Mouse (Mus musculus) layer of hippocampus, postnatal 36 days (tissue): ENCODE results near the gene Hist2h3c1. TPM values are rescaled to one million over a fixed set of nuclear protein-coding genes. Genes with fewer than 3 reads are reported as not detected.
"Not testable (repeated sequence)": the region's sequence is repeated elsewhere in the genome, so short reads cannot be mapped to it uniquely, and the experiment has no call there.

Source experiments
- DNase-seq, 2 experiments: peaks; one replicate each; pipeline ENCODE4 v3.0.0; 2022
- total RNA-seq, 2 experiments: library from RNA; stranded (reverse); gene quantifications; 2 replicates each; pipeline ENCODE4 v1.2.3; 2021

Hist2h3c1 gene
- total RNA-seq, 2 experiments from 2014 or later = not detected

DNA sequence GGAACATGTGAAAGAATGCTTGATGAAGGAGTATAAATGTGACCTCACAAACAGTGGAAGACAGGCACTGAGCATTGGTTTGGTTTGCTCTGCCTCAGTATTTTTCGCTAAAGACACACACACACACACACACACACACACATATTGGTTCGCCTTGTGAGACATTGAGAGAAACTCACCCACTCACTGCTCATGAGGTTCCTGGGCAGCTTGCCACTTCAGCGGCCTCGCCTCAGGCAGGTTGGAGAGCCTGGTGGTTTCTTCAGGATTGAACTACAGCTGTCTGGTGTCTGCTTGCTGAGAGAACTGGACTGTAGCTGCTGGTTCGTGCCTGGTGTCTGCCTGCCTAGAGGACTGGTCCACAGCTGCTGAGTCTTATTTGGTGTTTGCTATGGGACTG is 13.7 kb downstream of the Hist2h3c1 start:
- no peak for DNase-seq

DNA sequence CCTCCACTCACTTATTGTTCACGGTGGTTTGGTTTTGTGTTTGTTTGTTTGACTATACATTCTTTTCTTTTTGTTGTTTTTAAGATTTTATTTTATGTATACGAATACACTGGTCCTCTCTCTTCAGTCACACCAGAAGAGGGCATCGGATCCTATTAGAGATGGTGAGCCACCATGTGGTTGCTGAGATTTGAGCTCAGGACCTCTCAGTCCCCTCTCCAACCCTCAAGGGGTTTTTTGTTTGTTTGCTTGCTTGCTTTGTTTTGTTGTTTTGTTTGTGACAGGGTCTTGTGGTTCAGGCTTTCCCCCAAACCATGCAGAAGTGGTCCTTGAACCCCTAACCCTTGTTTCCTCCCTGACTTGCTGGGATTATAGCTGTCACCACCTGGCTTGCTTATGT is 15.1 kb downstream of the Hist2h3c1 start:
- no peak for DNase-seq

DNA sequence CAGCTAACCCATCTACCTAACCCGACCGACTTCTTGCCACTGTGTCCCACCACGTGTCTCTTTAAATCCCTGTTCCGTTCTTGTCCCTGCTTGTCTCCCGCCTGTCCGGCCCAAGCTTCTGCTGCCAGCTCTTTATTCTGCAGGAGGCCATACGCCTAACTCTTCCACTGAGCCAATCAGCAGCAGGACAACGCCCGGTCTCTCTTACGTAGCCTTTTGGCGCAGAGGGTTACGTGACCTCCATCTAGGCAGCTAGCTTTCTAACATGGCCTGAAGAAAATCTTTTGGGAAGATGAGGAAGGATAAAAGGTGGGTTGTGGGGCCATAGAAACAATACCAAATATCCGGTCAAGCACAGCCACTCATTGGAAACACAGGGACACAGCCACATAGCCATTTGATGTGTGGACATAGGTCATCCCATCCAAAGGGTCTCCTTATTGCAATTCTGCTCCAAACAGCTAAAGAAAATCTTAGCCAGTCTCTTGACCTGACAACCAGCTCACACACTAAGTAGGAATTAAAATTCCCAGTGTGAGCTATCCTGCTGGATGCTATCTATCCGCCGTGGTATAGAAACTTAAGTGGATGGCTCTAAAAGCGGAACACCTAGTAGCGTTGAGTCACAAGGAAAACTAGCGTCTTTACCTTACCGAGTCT is 15.9 kb downstream of the Hist2h3c1 start:
- DNase-seq = peak; percentile 72 to 76

DNA sequence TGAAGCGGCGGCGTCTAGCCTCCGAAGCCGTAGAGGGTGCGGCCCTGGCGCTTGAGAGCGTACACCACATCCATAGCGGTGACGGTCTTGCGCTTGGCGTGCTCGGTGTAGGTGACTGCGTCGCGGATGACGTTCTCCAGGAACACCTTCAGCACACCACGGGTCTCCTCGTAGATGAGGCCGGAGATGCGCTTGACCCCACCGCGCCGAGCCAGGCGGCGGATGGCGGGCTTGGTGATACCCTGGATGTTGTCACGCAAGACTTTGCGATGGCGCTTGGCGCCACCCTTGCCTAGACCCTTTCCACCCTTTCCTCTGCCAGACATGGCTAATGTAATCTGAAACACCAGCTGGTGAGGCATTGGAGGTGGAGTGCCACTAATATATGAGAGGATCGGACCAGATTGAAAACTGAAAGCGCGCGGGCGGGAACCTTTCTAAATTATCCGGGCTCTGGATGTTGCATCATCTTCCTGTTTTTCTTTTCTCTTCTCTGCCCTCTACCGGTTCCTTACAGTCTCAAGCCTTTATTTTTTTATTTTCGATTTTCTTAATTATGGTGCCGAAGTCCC is 16.6 kb downstream of the Hist2h3c1 start, which contains the start of gene Hist2h4:
Gene Hist2h4 (minus strand): TSS at position 333 of the 572 bp plus-strand sequence.
- DNase-seq = peak; percentile 95 to 96

DNA sequence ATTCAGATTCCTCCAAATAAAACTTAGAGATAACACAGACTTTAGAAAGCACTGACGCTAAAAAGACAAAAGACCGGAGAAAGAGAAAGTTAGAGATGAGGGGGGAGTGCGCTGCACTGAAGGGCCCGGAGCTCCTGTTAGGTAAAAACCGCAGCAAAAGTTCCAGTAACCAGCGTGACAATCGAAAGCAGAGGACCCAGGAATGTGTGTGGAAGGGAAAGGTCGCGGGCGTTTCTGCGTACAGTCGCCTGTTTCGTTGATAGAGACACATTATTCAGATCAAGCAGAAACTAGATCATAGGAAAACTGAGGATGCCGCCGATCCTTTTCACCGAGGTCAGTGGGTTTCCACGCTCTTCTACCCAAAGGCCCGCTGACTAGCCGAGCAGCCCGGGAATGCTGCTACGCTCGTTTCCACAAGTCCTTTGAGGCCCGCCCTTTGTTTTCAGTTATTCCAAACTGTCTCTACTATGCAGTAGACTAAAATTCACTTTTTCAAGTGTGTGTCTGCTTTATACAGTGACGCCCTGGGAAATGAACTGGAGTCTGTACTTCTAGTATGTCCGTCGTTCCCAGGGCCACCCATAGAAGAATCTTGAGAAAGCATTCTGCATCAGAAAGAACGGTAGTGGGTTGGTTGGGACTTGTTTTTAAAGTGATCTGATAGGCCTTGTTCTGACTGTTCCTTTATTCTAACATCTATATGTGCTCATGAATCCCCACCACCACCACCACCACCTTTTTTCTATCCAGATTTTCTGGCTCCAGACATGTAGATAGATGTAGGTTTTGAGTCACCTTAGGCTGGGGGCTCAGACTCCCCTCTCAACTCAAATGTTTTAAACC is 17.3 kb downstream of the Hist2h3c1 start:
- DNase-seq = peak; percentile 33 to 46

DNA sequence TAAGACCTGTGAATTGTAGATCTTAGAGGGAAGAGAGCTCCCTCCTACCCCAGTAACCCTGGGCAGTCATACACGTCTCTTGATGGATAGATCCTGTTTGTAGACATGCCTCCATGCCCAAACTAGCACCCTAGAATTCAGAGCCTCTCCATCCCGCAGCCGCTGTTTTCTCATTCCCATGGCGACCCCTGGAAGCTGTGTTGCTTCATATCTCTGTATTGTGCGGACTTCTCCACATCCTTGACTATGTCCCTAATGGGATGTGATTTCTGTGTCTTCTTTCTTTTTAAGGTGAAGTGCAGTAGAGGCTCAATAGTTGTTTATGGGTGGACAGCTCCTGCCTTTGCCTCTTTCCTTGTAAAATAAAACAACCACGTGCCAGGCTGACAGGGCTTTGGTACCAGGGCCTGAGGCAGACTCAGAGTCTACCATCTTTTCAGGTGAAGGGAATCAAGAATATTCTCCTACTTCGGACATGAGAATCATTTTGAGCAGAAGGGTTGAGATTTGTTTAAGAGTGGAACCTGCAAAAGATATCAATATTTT is 18.0 kb downstream of the Hist2h3c1 start:
- no peak for DNase-seq

DNA sequence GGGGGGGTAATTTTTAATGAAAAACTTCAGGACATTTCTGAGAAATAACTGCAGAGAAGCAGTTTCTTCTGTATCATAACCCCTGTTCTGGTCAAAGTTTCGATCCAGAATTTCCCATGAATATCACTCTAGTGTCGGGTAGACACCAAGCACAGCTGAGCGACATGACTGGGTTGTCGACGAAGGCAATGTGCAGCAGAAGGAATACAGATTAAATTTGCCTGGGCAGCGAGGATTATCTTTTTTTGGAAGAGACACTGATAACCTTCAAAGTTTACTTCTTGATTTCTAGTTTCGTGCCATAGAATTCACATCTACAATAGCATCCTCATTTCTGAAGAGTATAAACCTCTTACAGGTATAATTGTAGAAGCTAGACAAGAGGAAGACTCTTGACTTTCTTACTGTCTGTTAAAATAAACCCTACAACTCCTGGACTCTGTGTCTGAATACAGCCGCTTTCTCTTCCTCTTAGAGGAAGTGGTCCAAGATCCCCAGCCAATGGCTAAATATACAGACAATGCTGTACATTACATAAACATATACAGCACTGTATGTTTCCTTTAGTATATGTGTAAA is 19.7 kb downstream of the Hist2h3c1 start:
- no peak for DNase-seq

DNA sequence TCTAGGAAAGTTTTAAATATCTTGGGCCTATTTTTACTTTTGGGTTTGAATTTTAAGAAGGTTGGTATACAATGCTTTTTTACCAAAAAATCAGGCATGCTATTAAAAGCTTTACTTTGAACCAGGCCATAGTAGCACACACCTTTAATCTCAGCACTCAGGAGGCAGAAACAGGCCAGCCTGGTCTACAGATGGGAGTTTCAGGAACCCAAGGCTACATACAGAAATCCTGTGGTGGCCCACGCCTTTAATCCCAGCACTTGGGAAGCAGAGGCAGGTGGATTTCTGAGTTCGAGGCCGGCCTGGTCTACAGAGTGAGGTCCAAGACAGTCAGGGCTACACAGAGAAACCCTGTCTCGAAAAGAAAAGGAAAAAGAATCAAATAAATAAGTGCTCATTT is 21.1 kb downstream of the Hist2h3c1 start:
- no peak for DNase-seq

DNA sequence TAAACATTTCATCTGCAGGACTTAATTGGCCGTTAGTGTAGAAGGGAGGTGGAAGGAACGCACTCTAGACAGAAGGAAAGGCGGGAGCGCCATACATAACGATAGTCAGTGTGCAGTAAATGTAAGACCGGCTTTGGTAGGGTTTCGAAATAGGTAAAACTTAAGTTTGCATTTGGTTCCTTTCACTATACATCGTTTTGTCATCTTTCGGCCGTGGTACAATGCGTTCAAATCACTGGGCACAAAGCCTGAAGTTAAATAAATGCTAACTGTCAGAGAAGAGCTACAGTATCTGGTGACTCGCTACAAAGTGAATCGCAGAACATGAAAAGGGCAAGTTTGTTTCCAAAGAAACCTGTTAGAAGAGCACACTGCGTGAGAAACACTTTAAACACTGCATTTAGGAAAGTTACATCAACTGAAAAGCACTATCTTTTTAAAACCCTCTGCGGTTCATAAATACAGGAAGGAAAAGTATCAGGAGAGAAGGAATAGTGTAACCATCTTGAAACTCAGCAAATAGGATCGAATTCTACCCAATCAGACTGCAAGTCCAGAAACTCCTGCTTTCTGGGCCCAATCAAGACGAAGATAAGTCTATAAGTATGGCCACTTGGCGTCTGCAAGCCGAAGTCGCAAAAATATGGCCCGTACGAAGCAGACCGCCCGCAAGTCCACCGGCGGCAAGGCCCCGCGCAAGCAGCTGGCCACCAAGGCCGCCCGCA is 21.7 kb downstream of the Hist2h3c1 start, which contains the start of gene Hist2h3b:
Gene Hist2h3b (plus strand): TSS at position 604 of the 725 bp plus-strand sequence.
- DNase-seq = peak; percentile 77 to 80

DNA sequence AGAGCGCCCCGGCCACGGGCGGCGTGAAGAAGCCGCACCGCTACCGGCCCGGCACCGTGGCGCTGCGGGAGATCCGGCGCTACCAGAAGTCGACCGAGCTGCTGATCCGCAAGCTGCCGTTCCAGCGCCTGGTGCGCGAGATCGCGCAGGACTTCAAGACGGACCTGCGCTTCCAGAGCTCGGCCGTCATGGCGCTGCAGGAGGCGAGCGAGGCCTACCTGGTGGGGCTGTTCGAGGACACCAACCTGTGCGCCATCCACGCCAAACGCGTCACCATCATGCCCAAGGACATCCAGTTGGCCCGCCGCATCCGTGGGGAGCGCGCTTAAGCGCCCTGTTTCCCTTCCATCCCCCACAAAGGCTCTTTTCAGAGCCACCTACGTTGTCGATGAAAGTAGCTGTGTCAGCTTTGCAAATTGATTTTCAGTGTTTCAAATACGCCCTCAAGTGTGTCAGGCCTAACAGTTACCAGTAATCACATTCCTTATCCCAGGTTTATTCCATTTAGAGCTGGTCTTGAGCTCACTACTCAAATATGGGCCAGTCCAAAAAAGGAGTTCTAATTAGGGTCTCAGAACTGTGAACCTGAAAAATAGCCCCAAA is 22.4 kb downstream of the Hist2h3c1 start:
- not testable (repeated sequence) for DNase-seq

DNA sequence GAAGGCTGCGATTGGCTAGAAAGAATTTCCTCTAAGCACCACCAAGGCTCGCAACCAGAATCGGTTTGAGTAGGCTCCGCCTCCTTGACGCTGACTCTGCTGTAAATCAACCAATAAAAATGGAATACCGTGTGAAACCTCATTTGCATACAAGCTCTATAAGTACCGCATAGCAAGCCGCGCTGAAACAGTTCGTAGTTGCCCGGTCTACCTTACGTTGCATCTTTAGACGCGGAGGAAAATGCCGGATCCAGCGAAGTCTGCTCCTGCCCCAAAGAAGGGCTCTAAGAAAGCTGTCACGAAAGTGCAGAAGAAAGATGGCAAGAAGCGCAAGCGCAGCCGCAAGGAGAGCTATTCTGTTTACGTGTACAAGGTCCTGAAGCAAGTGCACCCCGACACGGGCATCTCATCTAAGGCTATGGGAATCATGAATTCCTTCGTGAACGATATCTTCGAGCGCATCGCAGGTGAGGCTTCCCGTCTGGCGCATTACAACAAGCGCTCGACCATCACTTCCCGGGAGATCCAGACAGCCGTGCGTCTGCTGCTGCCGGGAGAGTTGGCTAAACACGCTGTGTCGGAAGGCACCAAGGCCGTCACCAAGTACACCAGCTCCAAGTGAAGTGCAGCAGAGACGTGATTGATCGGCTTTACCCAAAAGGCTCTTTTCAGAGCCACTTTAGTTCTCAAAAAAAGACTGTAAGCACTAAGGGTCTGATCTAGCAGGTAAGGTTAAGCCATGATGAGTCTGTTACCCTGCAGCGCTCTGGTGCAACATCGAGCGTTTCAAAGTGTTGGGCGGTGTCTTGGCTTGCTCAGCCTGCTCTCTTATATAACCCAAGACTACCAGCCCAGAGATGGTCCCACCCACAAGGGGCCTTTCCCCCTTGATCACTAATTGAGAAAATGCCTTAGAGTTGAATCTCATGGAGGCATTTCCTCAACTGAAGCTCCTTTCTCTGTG is 23.3 kb downstream of the Hist2h3c1 start, which contains the start of gene Hist2h2bb:
Gene Hist2h2bb (plus strand): TSS at position 242 of the 964 bp plus-strand sequence.
- peak; percentile 89 for DNase-seq

DNA sequence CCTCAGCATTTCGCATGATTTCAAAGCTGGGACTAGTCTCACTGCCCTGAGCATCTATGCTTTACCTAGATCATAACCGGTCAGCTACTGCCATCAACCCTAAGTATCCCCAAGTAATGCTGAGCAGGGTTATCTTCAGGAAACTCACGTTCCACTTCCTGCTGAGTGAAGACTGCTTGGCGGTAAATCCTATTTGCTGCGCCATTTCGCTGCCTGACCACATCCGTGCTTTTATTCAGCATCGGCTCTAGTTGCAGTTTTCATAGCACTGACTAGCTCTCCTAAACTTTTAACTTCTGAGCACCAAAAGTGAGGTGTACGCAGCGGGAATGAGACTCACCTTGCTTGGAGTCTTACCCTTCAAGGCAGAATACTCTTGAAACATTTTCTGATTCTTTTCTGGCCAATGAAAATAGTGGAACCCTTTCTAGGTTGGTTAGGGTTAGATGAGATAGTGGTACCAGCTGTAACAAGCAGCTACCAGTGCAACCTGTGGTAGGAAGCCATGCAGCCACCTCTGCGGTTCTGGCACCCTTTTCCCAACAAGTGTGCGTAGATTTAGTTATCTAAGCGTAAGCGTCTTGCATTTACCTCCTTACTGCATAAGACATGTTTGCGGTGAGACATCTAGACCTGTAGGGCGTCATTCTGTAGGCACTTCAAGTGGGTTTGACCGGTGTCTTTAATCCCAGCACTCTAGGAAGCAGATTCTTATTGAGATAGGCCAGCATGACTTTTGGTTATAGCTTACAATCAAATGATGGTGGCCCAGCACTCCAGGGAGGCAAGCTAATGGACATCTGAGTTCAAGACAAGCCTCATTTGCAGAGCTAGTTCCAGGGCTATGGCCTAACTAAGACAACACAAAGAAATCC is 27.3 kb downstream of the Hist2h3c1 start:
- DNase-seq = no peak

DNA sequence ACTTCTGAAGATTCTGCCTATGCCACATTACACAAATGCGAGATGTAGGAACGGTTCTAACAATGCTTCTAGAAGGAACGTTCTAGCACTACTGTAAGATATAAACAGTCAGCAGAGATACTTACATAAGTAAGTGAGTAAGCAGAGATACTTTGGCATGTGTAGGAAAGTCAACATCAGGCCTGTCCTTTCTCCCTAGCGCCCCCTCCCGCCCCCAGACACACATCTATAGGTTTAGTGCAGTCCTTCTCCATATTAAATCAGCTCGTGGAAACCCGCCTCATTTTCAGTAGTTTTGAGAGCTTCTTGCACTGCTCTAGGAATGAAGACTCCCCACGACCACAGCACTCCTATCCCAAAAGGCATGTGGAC is 30.9 kb downstream of the Hist2h3c1 start:
- no peak for DNase-seq

DNA sequence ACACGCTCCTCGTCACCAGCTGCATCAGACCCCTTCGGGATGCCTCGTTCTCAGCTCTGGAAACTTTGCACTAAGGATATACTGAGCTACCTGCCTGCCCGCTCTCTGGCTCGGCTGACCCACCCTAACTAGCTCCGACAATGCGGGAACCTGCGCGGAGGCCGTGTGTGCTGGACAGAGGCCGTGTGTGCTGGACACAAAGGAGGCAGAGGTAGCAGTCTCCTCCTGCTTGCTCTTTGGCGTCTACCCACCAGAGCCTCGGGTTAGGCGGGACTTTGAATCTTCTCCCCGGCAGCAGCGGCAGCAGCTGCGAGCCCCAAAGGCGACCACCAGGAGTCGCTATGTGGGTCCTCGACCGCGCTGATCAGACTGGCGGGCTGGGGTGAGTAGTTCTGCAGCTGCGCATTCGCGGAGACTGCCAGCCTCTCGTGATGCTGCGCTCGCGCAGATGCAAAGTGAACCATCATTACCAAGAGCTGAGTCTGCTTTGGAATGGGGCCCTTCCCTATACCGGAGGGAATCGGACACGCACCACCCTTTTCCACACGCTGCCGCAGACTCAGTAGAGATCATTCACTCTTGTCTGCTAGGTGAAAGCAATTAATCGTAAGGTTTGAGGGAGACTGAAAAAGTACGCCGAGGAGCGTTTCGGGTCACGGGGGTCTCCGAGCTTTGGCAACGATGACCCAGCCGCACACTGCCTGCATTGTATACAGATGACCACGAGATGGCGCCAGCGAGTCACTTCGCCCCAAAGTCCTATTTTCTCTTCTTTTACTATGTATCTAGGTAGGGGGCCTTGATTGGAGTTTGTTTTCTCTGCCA is 31.5 kb downstream of the Hist2h3c1 start:
- peak; percentile 86 to 92 for DNase-seq

DNA sequence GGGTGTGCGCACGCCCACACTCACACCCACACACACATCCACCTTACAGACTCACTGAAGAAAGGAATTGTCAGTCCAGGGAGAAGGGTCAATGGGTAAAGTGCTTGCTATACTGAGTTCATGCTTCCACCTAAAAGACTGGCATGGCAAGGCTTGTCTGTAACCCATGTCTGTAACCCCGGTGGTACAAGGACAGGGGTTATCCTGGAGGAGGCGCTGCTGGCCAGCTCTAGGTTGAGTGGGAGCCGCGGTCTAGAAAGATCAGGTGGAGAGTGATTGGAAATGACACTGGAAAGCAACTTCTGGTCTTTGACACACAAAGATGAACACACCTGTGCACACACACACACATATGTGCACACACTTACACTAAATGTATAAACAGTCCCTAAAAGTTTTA is 34.2 kb downstream of the Hist2h3c1 start:
- DNase-seq = no peak

DNA sequence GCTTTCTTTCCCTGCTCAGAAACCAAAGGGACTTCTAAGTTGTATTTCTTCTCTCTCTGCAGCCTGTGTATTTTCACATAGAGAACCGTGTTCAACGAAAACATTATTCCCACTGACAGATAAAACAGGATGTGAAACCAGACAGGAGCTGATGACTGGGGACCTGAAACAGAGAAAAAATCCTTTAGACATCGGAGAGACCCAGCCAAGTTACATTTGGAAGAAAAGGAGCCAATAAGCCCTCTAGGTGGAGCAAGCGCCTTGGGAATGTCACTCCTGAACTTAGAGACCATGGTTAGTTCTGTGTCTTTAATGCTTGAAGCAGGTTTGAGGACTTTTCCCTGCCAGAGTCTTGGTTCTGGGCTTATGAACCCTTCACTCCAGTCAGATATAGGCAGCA is 38.0 kb downstream of the Hist2h3c1 start:
- no peak for DNase-seq

DNA sequence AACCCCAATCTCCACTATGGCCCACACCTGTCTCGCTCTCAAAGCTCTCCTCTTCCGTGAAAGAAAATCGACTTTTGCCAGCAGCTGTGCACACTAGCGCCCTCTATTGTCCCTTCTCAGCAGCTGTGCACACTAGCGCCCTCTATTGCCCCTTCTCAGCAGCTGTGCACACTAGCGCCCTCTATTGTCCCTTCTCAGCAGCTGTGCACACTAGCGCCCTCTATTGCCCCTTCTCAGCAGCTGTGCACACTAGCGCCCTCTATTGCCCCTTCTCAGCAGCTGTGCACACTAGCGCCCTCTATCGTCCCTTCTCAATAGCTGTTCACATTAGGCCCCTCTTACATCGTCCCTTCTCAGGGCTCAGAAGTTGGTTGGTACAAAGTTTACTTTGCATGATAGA is 40.8 kb downstream of the Hist2h3c1 start:
- not testable (repeated sequence) for DNase-seq

DNA sequence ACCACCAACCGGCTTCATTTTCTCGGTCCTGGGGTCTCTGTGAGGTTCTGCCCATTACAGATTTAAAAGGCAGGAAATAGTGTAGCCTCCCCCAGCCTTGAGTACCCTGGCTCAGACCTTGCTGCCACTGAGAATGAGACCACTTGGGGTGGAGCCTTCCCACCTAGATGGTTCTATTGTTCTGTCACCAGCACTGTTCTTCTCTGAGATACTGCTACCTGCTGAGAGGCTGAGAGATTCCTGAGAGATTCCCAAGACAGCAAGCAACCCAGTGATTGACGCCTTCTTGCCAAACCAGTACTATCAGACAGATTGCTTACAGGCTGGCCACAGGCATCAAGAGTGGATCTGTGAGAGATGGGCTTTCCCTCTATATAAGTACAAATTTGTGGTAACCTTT is 42.7 kb downstream of the Hist2h3c1 start:
- no peak for DNase-seq
